Mouse (Mus musculus) G1E (cell line): ENCODE results near the gene Cd40. TPM values are rescaled to one million over a fixed set of nuclear protein-coding genes. Genes with fewer than 3 reads are reported as not detected.

Experiments used
- ATAC-seq: 2 replicates; pipeline ENCODE4 v1.8.0; 2016; ENCODE audit warnings: mild to moderate bottlenecking; ENCODE audit not compliant: insufficient number of reproducible peaks, poor library complexity, low FRiP score, severe bottlenecking; ENCODE audit errors: extremely low read depth
- DNase-seq: peaks from one replicate; pipeline ENCODE4 v3.0.0; 2012; ENCODE audit warnings: low spot score
- H3K27me3 ChIP-seq: 2 replicates; pipeline ENCODE4 v1.6.1; 2012; ENCODE audit warnings: mild to moderate bottlenecking, low read length, inconsistent platforms; ENCODE audit not compliant: insufficient read depth
- H3K36me3 ChIP-seq: replicated peaks from 2 replicates; pipeline ENCODE3; 2012; ENCODE audit warnings: mild to moderate bottlenecking, inconsistent platforms
- H3K4me1 ChIP-seq: 2 replicates; pipeline ENCODE4 v1.6.1; 2012; ENCODE audit warnings: low read depth, low read length, inconsistent platforms, mixed read lengths; ENCODE audit not compliant: insufficient read depth
- H3K4me3 ChIP-seq: 2 replicates; pipeline ENCODE4 v1.5.1; 2012; ENCODE audit warnings: low read depth, mild to moderate bottlenecking, inconsistent platforms, low read length, moderate library complexity, mixed read lengths
- H3K9me3 ChIP-seq: replicated peaks from 2 replicates; pipeline ENCODE4 v1.6.1; 2012; ENCODE audit warnings: inconsistent platforms
- CTCF ChIP-seq: IDR thresholded peaks from 2 replicates; pipeline ENCODE4 v1.5.1; 2012; ENCODE audit warnings: low read depth, low read length, inconsistent platforms, mixed read lengths
- GATA1 ChIP-seq: IDR thresholded peaks from 2 replicates; pipeline ENCODE4 v1.6.1; 2012; ENCODE audit warnings: borderline replicate concordance, low read length, inconsistent platforms, mixed read lengths
- GATA2 ChIP-seq: IDR thresholded peaks from 2 replicates; pipeline ENCODE4 v1.6.1; 2012; ENCODE audit warnings: low read depth, low read length, inconsistent platforms, borderline replicate concordance
- POLR2AphosphoS5 ChIP-seq: IDR thresholded peaks from 2 replicates; pipeline ENCODE4 v1.6.1; 2012; ENCODE audit warnings: low read depth, low read length, inconsistent platforms; ENCODE audit not compliant: insufficient replicate concordance
- TAL1 ChIP-seq: conservative IDR thresholded peaks from 2 replicates; pipeline ENCODE4 v1.6.1; 2012; ENCODE audit warnings: low read depth, low read length, inconsistent platforms, mixed read lengths
- polyA plus RNA-seq: library from polyadenylated mRNA; stranded (reverse); fragments of >175 nt; gene quantifications from 2 replicates; pipeline ENCODE4 v1.2.3, GENCODE M21; 2012
- total RNA-seq, 2 experiments: library from RNA; stranded (forward) in 1 of 2; stranded (reverse) in 1 of 2; fragments of 200-1000 nt in 1 of 2; fragments of >200 nt in 1 of 2; fragmentation: Nextera tagmentation in 1 of 2; gene quantifications; 2 replicates each; pipeline ENCODE4 v1.2.3; 2014 to 2017

The Cd40 gene
- total and polyA plus RNA-seq, 3 experiments: 0.05 TPM; not detected in 2

- Histone ChIP-seq H3K4me1 (no peaks in the 10 kb centered on the region), H3K36me3 (no peaks in the 10 kb centered on the region), H3K27me3 (no peaks in the 10 kb centered on the region), H3K4me3 (no peak overlapping the region), H3K9me3 (no peaks in the 10 kb centered on the region)
- TF ChIP-seq CTCF: no peak
- DNase-seq: no peak
- ATAC-seq: no peak
These were observed 23.2 kb downstream of the Cd40 start for GRCm38 (mm10) chr2:165078605-165079004.

GRCm38 (mm10) chr2:165080657-165081056, 25.2 kb downstream of the Cd40 start:
- DNase-seq (no peak), ATAC-seq (no peak)
- no peak overlapping the region for H3K4me3 ChIP-seq
- no peaks in the 10 kb centered on the region for H3K27me3 ChIP-seq
- H3K9me3 ChIP-seq: no peaks in the 10 kb centered on the region
- TF ChIP-seq POLR2AphosphoS5 (no peak), TAL1 (no peak), GATA2 (no peak), GATA1 (no peak), CTCF (no peak)
- H3K4me1 ChIP-seq: no peaks in the 10 kb centered on the region
- no peaks in the 10 kb centered on the region for H3K36me3 ChIP-seq

- ATAC-seq: no peak
- H3K27me3 ChIP-seq: no peaks in the 10 kb centered on the region
These were observed 25.8 kb downstream of the Cd40 start for GRCm38 (mm10) chr2:165081257-165081656.

GRCm38 (mm10) chr2:165086634-165087033, 31.2 kb downstream of the Cd40 start:
- DNase-seq (no peak), ATAC-seq (no peak)
- no peaks in the 10 kb centered on the region for H3K27me3 ChIP-seq
- no peak overlapping the region for H3K4me3 ChIP-seq
- no peaks in the 10 kb centered on the region for H3K36me3 ChIP-seq
- no peaks in the 10 kb centered on the region for H3K4me1 ChIP-seq
- peaks cover 11% of the 10 kb centered on the region for H3K9me3 ChIP-seq
- TF ChIP-seq GATA1: no peak
- no peak for TF ChIP-seq TAL1
- no peak for TF ChIP-seq POLR2AphosphoS5
- no peak for TF ChIP-seq GATA2
- no peak for TF ChIP-seq CTCF

More at GRCm38 (mm10) chr2:165081257-165081656, 25.8 kb downstream of the Cd40 start:
- no peak for TF ChIP-seq GATA2
- no peak for TF ChIP-seq TAL1
- no peak for TF ChIP-seq GATA1
- TF ChIP-seq POLR2AphosphoS5: no peak
- TF ChIP-seq CTCF: no peak
- Histone ChIP-seq H3K4me1 (no peaks in the 10 kb centered on the region), H3K36me3 (no peaks in the 10 kb centered on the region), H3K9me3 (no peaks in the 10 kb centered on the region), H3K4me3 (no peak overlapping the region)
- no peak for DNase-seq

- H3K4me3 ChIP-seq: no peak overlapping the region
- no peak for DNase-seq
- ATAC-seq: no peak
- no peaks in the 10 kb centered on the region for H3K36me3 ChIP-seq
- no peaks in the 10 kb centered on the region for H3K27me3 ChIP-seq
- TF ChIP-seq GATA2: no peak
- no peak for TF ChIP-seq POLR2AphosphoS5
- TF ChIP-seq TAL1: no peak
- TF ChIP-seq GATA1: no peak
- no peak for TF ChIP-seq CTCF
- H3K4me1 ChIP-seq: no peaks in the 10 kb centered on the region
- H3K9me3 ChIP-seq: peaks cover 11% of the 10 kb centered on the region
These were observed 34.0 kb downstream of the Cd40 start for GRCm38 (mm10) chr2:165089470-165089869.

- Histone ChIP-seq H3K27me3 (no peaks in the 10 kb centered on the region), H3K4me1 (no peaks in the 10 kb centered on the region), H3K9me3 (peaks cover 11% of the 10 kb centered on the region), H3K36me3 (no peaks in the 10 kb centered on the region), H3K4me3 (no peak within 1 kb of the TSS)
- DNase-seq (no peak), ATAC-seq (no peak)
- TF ChIP-seq CTCF (no peak), GATA1 (no peak), TAL1 (no peak), POLR2AphosphoS5 (no peak), GATA2 (no peak)
These were observed 35.2 kb downstream of the Cd40 start, which contains the start of gene 1700025C18Rik for GRCm38 (mm10) chr2:165090650-165091049. 1700025C18Rik (minus strand) TSS chr2:165090750.

GRCm38 (mm10) chr2:165091433-165091965, 36.1 kb downstream of the Cd40 start:
- peaks cover 11% of the 10 kb centered on the region for H3K9me3 ChIP-seq
- H3K4me1 ChIP-seq: no peaks in the 10 kb centered on the region
- no peak for DNase-seq
- TF ChIP-seq CTCF: no peak
- TF ChIP-seq POLR2AphosphoS5: no peak
- TF ChIP-seq GATA1: no peak
- TF ChIP-seq TAL1: no peak
- TF ChIP-seq GATA2: no peak
- H3K36me3 ChIP-seq: no peaks in the 10 kb centered on the region
- H3K4me3 ChIP-seq: no peak overlapping the region
- H3K27me3 ChIP-seq: no peaks in the 10 kb centered on the region; the same call in 1 of the 2 replicates
- no peak for ATAC-seq
